Mouse (Mus musculus): ENCODE data around the gene Dus1l.

- TF ChIP-seq CTCF (IDR thresholded peaks at IDR 0.05): no peak
- no peak for TF ChIP-seq EP300 (IDR thresholded peaks at IDR 0.05; ENCODE audit: insufficient read depth, low read depth, low read length)
- TF ChIP-seq POLR2A (IDR thresholded peaks at IDR 0.05; ENCODE audit: insufficient read depth, low read depth, low read length): no peak
These were observed 23.5 kb downstream of the Dus1l start for GRCm38 (mm10) chr11:120772749-120773148.

Data from heart, adult 2 months (tissue).